Mouse (Mus musculus) right cerebral cortex, adult 18-20 months (tissue): ENCODE measurements around the gene St3gal6.

Source experiments
- DNase-seq: peaks from one replicate; pipeline ENCODE4 v3.0.0; 2022; ENCODE audit warnings: mixed read lengths

Gene St3gal6

GRCm38 (mm10) chr16:58523972-58524850 is at the start of gene St3gal6:
TSS of gene St3gal6 (minus strand) at chr16:58524243.
- no peak for DNase-seq

- DNase-seq = no peak
These were observed 46.7 kb upstream of the St3gal6 start for GRCm38 (mm10) chr16:58570694-58571264.

GRCm38 (mm10) chr16:58561196-58561595 is 37.2 kb upstream of the St3gal6 start:
- DNase-seq = no peak

- no peak for DNase-seq
These were observed 32.2 kb upstream of the St3gal6 start for GRCm38 (mm10) chr16:58556067-58556830.

- DNase-seq = no peak
These were observed 30.6 kb upstream of the St3gal6 start for GRCm38 (mm10) chr16:58554673-58555072.

GRCm38 (mm10) chr16:58548042-58548441 is 24.0 kb upstream of the St3gal6 start:
- DNase-seq = no peak

- no peak for DNase-seq
These were observed 22.1 kb upstream of the St3gal6 start for GRCm38 (mm10) chr16:58546128-58546527.

GRCm38 (mm10) chr16:58539490-58539889 is 15.4 kb upstream of the St3gal6 start:
- DNase-seq = no peak

GRCm38 (mm10) chr16:58539011-58539410 is 15.0 kb upstream of the St3gal6 start:
- no peak for DNase-seq

GRCm38 (mm10) chr16:58536076-58536475 is 12.0 kb upstream of the St3gal6 start:
- DNase-seq = no peak

GRCm38 (mm10) chr16:58535236-58535635 is 11.2 kb upstream of the St3gal6 start:
- no peak for DNase-seq

GRCm38 (mm10) chr16:58534245-58535142 is 10.5 kb upstream of the St3gal6 start:
- no peak for DNase-seq

GRCm38 (mm10) chr16:58533742-58534141 is 9.7 kb upstream of the St3gal6 start:
- no peak for DNase-seq

- DNase-seq = no peak
These were observed 9.2 kb upstream of the St3gal6 start for GRCm38 (mm10) chr16:58533254-58533653.

GRCm38 (mm10) chr16:58532511-58532910 is 8.5 kb upstream of the St3gal6 start:
- DNase-seq = no peak

- DNase-seq = no peak
These were observed 3.8 kb upstream of the St3gal6 start for GRCm38 (mm10) chr16:58527817-58528216.

GRCm38 (mm10) chr16:58526729-58527128 is 2.7 kb upstream of the St3gal6 start:
- DNase-seq = no peak

- no peak for DNase-seq
These were observed 1.8 kb upstream of the St3gal6 start for GRCm38 (mm10) chr16:58525832-58526231.

GRCm38 (mm10) chr16:58523044-58523859 is 791 bp downstream of the St3gal6 start:
- DNase-seq = peak; percentile 60

- peak; percentile 11 for DNase-seq
These were observed 1.4 kb downstream of the St3gal6 start for GRCm38 (mm10) chr16:58522677-58523043.

- DNase-seq = no peak
These were observed 2.1 kb downstream of the St3gal6 start for GRCm38 (mm10) chr16:58521900-58522299.

GRCm38 (mm10) chr16:58521182-58521581 is 2.9 kb downstream of the St3gal6 start:
- no peak for DNase-seq
